Mouse (Mus musculus): ENCODE data around the gene Atp6v1c2.

GRCm38 (mm10) chr12:17360104-17360503 is 30.9 kb upstream of the Atp6v1c2 start:
- TF ChIP-seq CTCF (IDR thresholded peaks at IDR 0.05; ENCODE audit: insufficient read depth, low read length) = no peak
- no peak for TF ChIP-seq POLR2A (IDR thresholded peaks at IDR 0.05; ENCODE audit: borderline replicate concordance, extremely low read depth, low read depth, low read length)
